Mouse (Mus musculus): Measurements from ENCODE around the gene Wwp2. TPM values are rescaled to one million over a fixed set of nuclear protein-coding genes. Genes with fewer than 3 reads are reported as not detected.

Wwp2 gene
- polyA plus RNA-seq, 1 experiment from 2014 or later = 41.5 TPM

MicroRNA genes within 50 kb of the gene (microRNA counts, 519-probe panel; counts per million panel counts)
- 2,965 counts per million, percentile 77 among the panel's probes with 10 or more counts for microRNA mmu-miR-140

Small RNA genes lying within 50 kb of the gene (microRNA-seq; reads per million reads assigned to microRNA genes)
- 3,132 reads per million, percentile 87 among the genes with 10 or more reads in this experiment for gene Mir140

Other genes starting within 250 kb of the Wwp2 start
- 8.5 and 11.8 TPM in 2 replicates for gene Nfat5, start 142.9 kb upstream of the Wwp2 start, polyA plus RNA-seq (2015; fragmentation: Nextera tagmentation; extraction: Ambion mirVana)
- 3.8 TPM in 2 replicates for gene Nqo1, start 33.2 kb upstream of the Wwp2 start, polyA plus RNA-seq (2015; fragmentation: Nextera tagmentation; extraction: Ambion mirVana)
- 85.9 and 90.0 TPM in 2 replicates for gene Nob1, start 11.3 kb upstream of the Wwp2 start, polyA plus RNA-seq (2015; fragmentation: Nextera tagmentation; extraction: Ambion mirVana)
- 243 and 253 TPM in 2 replicates for gene Psmd7, start 152.1 kb downstream of the Wwp2 start, polyA plus RNA-seq (2015; fragmentation: Nextera tagmentation; extraction: Ambion mirVana)